Mouse (Mus musculus) hindbrain, embryonic 16.5 days (tissue): ENCODE measurements around the gene Myo10. TPM values are rescaled to one million over a fixed set of nuclear protein-coding genes. Genes with fewer than 3 reads are reported as not detected.

Source experiments
- ATAC-seq: fragments of 200-750 bp; cut with Nextera tagmentation; 2 replicates; pipeline ENCODE4 v1.8.0; 2017; ENCODE audit warnings: moderate TSS enrichment, moderate library complexity
- H3K27ac ChIP-seq: fragments of 300-500 bp; sonication (generic); 2 replicates; pipeline ENCODE4 v1.5.1; 2014; ENCODE audit warnings: low read depth, mild to moderate bottlenecking, control low read depth, low read length, moderate library complexity
- H3K27me3 ChIP-seq: fragments of 300-500 bp; sonication (generic); replicated peaks from 2 replicates; pipeline ENCODE4 v1.6.1; 2014; ENCODE audit warnings: low read length; ENCODE audit not compliant: control insufficient read depth, insufficient read depth
- H3K36me3 ChIP-seq: fragments of 300-500 bp; sonication (generic); 2 replicates; pipeline ENCODE4 v1.6.1; 2014; ENCODE audit warnings: mild to moderate bottlenecking, low read length, moderate library complexity, mixed read lengths; ENCODE audit not compliant: control insufficient read depth, insufficient read depth
- H3K4me1 ChIP-seq: fragments of 300-500 bp; sonication (generic); 2 replicates; pipeline ENCODE4 v1.6.1; 2014; ENCODE audit warnings: low read depth, low read length; ENCODE audit not compliant: control insufficient read depth, insufficient read depth
- H3K4me2 ChIP-seq: fragments of 300-500 bp; sonication (generic); 2 replicates; pipeline ENCODE4 v1.6.1; 2014; ENCODE audit warnings: mild to moderate bottlenecking, low read length, control low read depth, moderate library complexity
- H3K4me3 ChIP-seq: fragments of 300-500 bp; sonication (generic); 2 replicates; pipeline ENCODE4 v1.5.1; 2014; ENCODE audit warnings: mild to moderate bottlenecking, low read length, control low read depth, moderate library complexity
- H3K9ac ChIP-seq: fragments of 300-500 bp; sonication (generic); 2 replicates; pipeline ENCODE4 v1.6.1; 2014; ENCODE audit warnings: low read depth, mild to moderate bottlenecking, control low read depth, low read length, moderate library complexity
- H3K9me3 ChIP-seq: fragments of 300-500 bp; sonication (generic); 2 replicates; pipeline ENCODE4 v1.6.1; 2014; ENCODE audit warnings: mild to moderate bottlenecking, low read length, moderate library complexity; ENCODE audit not compliant: control insufficient read depth
- WGBS: fragments of 180-500 bp; shearing (Covaris S2); extraction: QIAGEN DNeasy Blood & Tissue Kit; methylation state at CpG from one replicate; pipeline ENCODE4 v1.1.7; 2014; 5-methylcytosine and 5-hydroxymethylcytosine counted together
- polyA plus RNA-seq: library from polyadenylated mRNA; unstranded; fragments of >200 nt; fragmentation: Nextera tagmentation; extraction: Ambion mirVana; gene quantifications from 2 replicates; pipeline ENCODE4 v1.2.1, GENCODE M21; 2015

Myo10 gene
- 26.2 and 28.8 TPM in 2 replicates for polyA plus RNA-seq

DNA sequence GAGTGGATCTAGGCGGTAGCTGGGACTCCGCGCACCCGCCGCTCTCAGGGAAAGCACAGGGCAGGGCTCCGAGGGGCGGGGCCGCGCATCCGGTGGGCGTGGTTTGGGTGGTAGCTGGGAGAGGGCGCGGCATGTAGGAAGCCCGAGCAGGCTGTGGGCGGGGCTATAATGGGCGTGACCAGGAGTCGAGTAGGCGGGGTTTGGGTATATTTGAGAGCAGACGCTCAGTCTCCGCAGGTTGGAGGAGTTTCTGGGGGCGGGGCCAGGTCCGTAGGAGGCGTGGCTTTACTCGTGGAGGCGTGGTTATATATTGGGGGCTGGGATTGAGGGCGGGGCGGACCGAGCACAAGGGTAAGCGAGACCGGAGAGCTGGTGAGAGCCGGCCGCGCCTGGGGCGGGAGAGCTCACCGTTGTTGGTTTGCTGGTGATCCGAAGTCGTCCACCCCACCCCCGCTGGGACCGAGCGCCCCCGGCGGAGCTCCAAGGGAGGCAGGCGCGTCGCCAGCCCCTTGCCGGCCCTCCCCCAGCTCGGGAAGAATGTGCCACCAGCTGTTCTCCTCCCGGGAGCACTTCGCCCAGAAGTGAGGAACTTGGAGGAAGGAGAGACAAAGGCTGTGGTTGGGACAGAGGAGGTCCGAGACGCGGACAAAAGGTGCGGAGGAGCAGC lies at the start of gene Myo10:
Gene Myo10 (plus strand): TSS at position 326 of the 667 bp plus-strand sequence.
- Histone ChIP-seq H3K9me3 (no peaks in the 10 kb centered on the region), H3K4me2 (peak within 1 kb of the TSS; percentile 100), H3K36me3 (no peaks in the 10 kb centered on the region), H3K27ac (no peak within 1 kb of the TSS; the same call in 1 of the 2 replicates), H3K9ac (peak within 1 kb of the TSS; percentile 69), H3K4me1 (peaks cover 10% of the 10 kb centered on the region), H3K4me3 (peak within 1 kb of the TSS; percentile 71), H3K27me3 (peaks cover 5% of the 10 kb centered on the region)
- peak; percentile 96 for ATAC-seq
- under 1% methylated on average over 44 of the region's 53 CpGs for WGBS

GRCm38 (mm10) chr15:25573113-25573512 lies 49.2 kb upstream of the Myo10 start:
- 63% methylated on average over 3 of the region's 3 CpGs for WGBS
- no peak for ATAC-seq

DNA sequence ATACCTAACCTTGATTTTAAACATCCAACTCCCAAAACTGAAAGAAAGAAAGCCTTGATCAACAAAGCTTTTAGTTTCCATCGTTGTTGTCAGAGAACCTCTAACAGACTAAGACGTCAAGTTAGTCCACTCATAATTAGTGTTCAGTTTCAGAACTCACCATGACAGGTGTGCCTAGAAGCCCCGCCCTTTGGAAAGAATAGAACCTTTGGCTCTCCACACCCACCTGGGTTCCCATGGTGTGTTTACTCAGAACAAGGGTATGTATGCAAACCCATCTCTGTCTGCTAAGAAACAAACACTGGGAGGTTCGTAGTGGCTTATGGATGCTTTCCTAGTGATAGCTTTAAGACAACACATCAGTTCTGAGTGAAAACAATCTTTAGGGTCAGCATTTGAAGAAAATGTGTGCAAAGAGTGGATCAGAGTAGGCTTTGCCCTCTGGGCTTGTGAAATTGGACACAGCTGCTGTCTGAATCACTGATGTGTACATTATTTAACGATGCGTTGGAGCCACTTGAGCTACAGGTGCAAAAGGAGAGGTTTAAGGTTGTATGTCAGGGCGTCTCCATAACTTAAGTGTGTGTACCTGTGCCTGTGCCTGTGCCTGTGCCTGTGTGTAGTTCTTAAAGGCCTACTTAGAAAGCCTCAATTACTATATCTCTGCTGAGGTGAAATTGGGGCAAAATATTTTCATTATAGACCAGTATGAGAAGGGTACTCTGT lies 48.3 kb upstream of the Myo10 start:
- Histone ChIP-seq H3K27me3 (no peaks in the 10 kb centered on the region), H3K4me1 (no peaks in the 10 kb centered on the region), H3K4me3 (no peak overlapping the region), H3K36me3 (no peaks in the 10 kb centered on the region), H3K9ac (no peak overlapping the region), H3K27ac (no peak overlapping the region), H3K4me2 (no peak overlapping the region), H3K9me3 (no peaks in the 10 kb centered on the region)
- no peak for ATAC-seq
- 81% methylated on average over 7 of the region's 7 CpGs for WGBS

More at GRCm38 (mm10) chr15:25573113-25573512, 49.2 kb upstream of the Myo10 start:
- H3K27ac ChIP-seq, result no peak overlapping the region
- H3K36me3 ChIP-seq, result no peaks in the 10 kb centered on the region
- no peaks in the 10 kb centered on the region for H3K4me1 ChIP-seq
- H3K9ac ChIP-seq, result no peak overlapping the region
- H3K4me3 ChIP-seq, result no peak overlapping the region
- no peaks in the 10 kb centered on the region for H3K9me3 ChIP-seq
- H3K27me3 ChIP-seq, result no peaks in the 10 kb centered on the region
- no peak overlapping the region for H3K4me2 ChIP-seq

DNA sequence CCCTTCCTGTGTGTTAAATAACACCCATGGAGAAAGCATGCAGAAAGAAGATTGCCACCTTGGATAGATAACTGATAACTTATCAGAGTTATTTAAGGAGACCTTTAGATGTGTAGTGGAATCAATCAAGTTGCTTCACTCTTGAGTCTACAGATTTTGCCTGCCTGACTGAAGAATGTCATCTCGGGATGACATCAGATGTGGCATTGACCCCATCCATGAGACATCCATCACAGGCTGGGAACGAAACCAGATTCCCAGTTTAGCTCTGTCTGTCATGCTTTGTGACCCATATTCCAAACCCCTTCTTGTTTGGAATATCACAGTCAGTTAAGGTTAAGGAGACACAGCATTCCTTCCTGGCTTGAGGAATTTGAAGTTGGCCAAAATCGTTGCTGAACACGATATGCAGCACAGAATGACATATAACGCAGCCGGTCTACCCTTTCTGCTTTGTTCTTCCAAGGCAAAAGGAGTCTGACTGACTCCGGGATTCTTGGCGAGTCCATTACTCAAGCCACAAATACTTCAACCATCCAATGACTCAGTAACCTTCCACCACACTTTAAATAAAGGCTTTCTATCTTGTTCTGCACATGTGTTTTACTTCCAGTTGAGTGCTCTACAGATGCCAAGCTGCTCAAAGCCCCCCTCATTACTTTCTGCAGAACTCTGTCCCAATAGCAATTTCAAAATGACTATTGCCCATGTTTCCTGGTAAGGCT lies 44.8 kb upstream of the Myo10 start:
- WGBS, result 85% methylated on average over 8 of the region's 8 CpGs
- H3K4me2 ChIP-seq, result no peak overlapping the region
- H3K4me3 ChIP-seq, result no peak overlapping the region
- H3K27ac ChIP-seq, result no peak overlapping the region
- no peak for ATAC-seq
- no peaks in the 10 kb centered on the region for H3K27me3 ChIP-seq
- no peaks in the 10 kb centered on the region for H3K4me1 ChIP-seq
- no peaks in the 10 kb centered on the region for H3K36me3 ChIP-seq
- H3K9ac ChIP-seq, result no peak overlapping the region
- no peaks in the 10 kb centered on the region for H3K9me3 ChIP-seq

DNA sequence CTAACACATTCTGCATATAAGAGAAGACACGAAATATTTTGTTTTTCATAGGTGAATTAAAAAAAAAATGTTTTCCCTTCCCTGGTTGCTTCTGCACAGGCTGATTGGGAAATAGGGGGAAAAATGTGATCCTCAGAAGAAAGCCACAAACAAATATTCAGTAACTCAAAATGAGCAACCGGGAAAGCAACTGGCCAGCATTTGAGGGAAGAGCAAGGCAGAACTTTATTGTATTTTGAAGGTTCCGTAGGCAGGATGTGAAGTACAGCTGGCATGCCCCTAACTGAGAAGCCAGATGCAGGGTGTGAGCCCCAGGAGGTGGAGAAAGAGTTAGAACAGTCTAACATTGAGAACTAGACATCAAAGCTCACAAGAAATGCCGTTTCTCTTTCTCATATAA lies 44.0 kb upstream of the Myo10 start:
- Histone ChIP-seq H3K4me3 (no peak overlapping the region), H3K27ac (no peak overlapping the region), H3K36me3 (no peaks in the 10 kb centered on the region), H3K9me3 (no peaks in the 10 kb centered on the region), H3K9ac (no peak overlapping the region), H3K4me2 (no peak overlapping the region), H3K4me1 (no peaks in the 10 kb centered on the region), H3K27me3 (no peaks in the 10 kb centered on the region)
- 83% methylated on average over 4 of the region's 4 CpGs for WGBS
- no peak for ATAC-seq

DNA sequence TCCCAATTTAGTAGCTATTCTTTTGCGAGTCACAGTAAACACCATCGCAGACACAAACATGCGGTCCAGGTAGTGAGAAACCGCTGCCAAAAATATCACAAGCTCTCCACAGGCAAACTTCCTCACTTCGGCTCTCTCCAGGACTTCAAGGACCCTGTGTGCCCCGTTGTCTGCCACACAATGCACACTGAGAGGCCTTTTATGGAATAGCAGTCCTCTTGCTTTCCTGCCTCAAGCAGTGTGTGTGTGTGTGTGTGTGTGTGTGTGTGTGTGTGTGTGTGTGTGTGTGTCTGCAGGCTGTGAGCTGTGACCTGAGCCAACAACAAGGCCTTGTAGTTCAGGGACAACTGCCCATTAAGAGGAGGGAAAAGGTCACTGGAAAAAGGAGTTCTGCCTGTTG lies 41.6 kb upstream of the Myo10 start:
- ATAC-seq, result no peak
- Histone ChIP-seq H3K9ac (no peak overlapping the region), H3K4me1 (no peaks in the 10 kb centered on the region), H3K36me3 (no peaks in the 10 kb centered on the region), H3K9me3 (no peaks in the 10 kb centered on the region), H3K4me2 (no peak overlapping the region), H3K27ac (no peak overlapping the region), H3K4me3 (no peak overlapping the region), H3K27me3 (no peaks in the 10 kb centered on the region)
- 55% methylated on average over 6 of the region's 6 CpGs for WGBS

GRCm38 (mm10) chr15:25582055-25582454 lies 40.3 kb upstream of the Myo10 start:
- H3K9me3 ChIP-seq, result no peaks in the 10 kb centered on the region
- no peak overlapping the region for H3K4me3 ChIP-seq
- H3K4me1 ChIP-seq, result no peaks in the 10 kb centered on the region
- no peak overlapping the region for H3K27ac ChIP-seq
- 68% methylated on average over 6 of the region's 6 CpGs for WGBS
- no peaks in the 10 kb centered on the region for H3K36me3 ChIP-seq
- no peak overlapping the region for H3K4me2 ChIP-seq
- H3K27me3 ChIP-seq, result no peaks in the 10 kb centered on the region
- no peak overlapping the region for H3K9ac ChIP-seq
- ATAC-seq, result no peak

- Histone ChIP-seq H3K4me3 (no peak overlapping the region), H3K9ac (no peak overlapping the region), H3K27ac (no peak overlapping the region), H3K36me3 (no peaks in the 10 kb centered on the region), H3K4me2 (no peak overlapping the region), H3K9me3 (no peaks in the 10 kb centered on the region), H3K4me1 (no peaks in the 10 kb centered on the region), H3K27me3 (no peaks in the 10 kb centered on the region)
- 91% methylated on average over 8 of the region's 8 CpGs for WGBS
- ATAC-seq, result no peak
These were observed 39.0 kb upstream of the Myo10 start for GRCm38 (mm10) chr15:25583361-25583760.

DNA sequence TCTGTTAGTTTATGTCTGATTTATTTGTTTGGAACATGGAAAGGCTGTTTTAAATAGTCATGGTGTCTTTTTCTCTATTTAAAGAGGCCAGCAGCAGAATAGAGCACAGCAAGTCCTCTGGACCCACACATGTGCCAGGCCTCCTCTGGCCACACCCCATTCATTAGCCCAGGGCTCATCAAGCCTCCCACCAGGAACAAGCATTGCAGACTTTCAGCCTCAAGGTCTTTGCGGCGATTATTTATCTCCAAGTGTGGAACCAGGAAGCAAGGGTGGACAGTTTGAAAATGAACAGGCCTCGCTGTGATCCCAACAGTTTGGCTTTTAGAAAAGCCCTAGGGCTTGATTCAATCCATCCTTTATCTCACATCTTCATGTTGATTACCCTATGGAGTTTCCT lies 35.5 kb upstream of the Myo10 start:
- no peak for ATAC-seq
- H3K27ac ChIP-seq, result no peak overlapping the region
- H3K27me3 ChIP-seq, result no peaks in the 10 kb centered on the region
- no peak overlapping the region for H3K9ac ChIP-seq
- H3K9me3 ChIP-seq, result no peaks in the 10 kb centered on the region
- H3K36me3 ChIP-seq, result no peaks in the 10 kb centered on the region
- WGBS, result 71% methylated on average over 3 of the region's 3 CpGs
- no peak overlapping the region for H3K4me3 ChIP-seq
- no peaks in the 10 kb centered on the region for H3K4me1 ChIP-seq
- H3K4me2 ChIP-seq, result no peak overlapping the region
